Mouse (Mus musculus) myocyte (in vitro differentiated cells): ENCODE measurements around the gene Smg7.

Source experiments
- E2F4 ChIP-seq: IDR thresholded peaks from one replicate; pipeline ENCODE4 v1.6.1; 2011; ENCODE audit warnings: mild to moderate bottlenecking, control low read depth, moderate library complexity; ENCODE audit not compliant: insufficient read depth
- MAX ChIP-seq: IDR thresholded peaks from one replicate; pipeline ENCODE4 v1.6.1; 2011; ENCODE audit warnings: low read depth, mild to moderate bottlenecking, control low read depth
- MYOD1 ChIP-seq, 3 experiments: IDR thresholded peaks; one replicate each; pipeline ENCODE4 v1.6.1; 2011; ENCODE audit warnings: control low read depth in 2 of 3, low read depth in 2 of 3, mild to moderate bottlenecking in 2 of 3, moderate library complexity in 1 of 3; ENCODE audit not compliant: insufficient read length in 2 of 3, control insufficient read depth in 1 of 3
- POLR2A ChIP-seq: IDR thresholded peaks from one replicate; pipeline ENCODE4 v1.6.1; 2011; ENCODE audit warnings: low read depth, mild to moderate bottlenecking, control low read depth, moderate library complexity; ENCODE audit not compliant: insufficient read length
- REST ChIP-seq: IDR thresholded peaks from one replicate; pipeline ENCODE4 v1.6.1; 2011; ENCODE audit warnings: mild to moderate bottlenecking, control low read depth, moderate library complexity; ENCODE audit not compliant: insufficient read depth, insufficient read length
- TCF12 ChIP-seq: IDR thresholded peaks from one replicate; pipeline ENCODE4 v1.6.1; 2011; ENCODE audit warnings: mild to moderate bottlenecking, control low read depth; ENCODE audit not compliant: poor library complexity, insufficient read depth, severe bottlenecking

DNA sequence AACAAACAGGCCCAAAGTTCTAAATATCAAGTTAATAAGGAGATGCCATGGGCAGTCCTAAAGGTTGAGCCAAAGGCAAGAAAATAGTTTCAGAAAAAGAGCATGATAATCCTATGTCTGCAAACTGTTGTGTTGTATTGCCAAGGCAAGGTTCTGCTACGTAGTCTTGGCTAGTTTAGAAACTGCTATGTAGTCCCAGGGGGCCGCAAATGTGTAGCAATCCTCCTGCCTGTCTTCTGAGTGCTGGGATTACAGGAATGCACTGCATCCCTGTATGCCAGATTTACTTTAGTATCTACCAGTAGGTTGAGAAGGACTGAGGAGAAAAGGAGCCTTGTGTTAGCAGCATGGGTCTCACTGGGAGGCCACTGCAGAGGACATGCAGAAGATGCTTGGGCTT, 55.6 kb downstream of the Smg7 start:
- no peak for TF ChIP-seq TCF12
- TF ChIP-seq E2F4 = no peak
- TF ChIP-seq REST = no peak
- TF ChIP-seq POLR2A = no peak
- TF ChIP-seq MYOD1 (IDR thresholded peaks at IDR 0.05; ENCODE audit: control insufficient read depth in 1 of 3, insufficient read length in 2 of 3, low read depth in 2 of 3) = no peak
- no peak for TF ChIP-seq MAX
